Mouse (Mus musculus) stomach, postnatal 0 days (tissue): ENCODE results near the gene Nfia.

Experiments used
- CTCF ChIP-seq: IDR thresholded peaks from 2 replicates; pipeline ENCODE4 v1.5.1; 2016; ENCODE audit warnings: antibody characterized with exemption, low read depth, mild to moderate bottlenecking, moderate library complexity
- EP300 ChIP-seq: optimal IDR thresholded peaks from 2 replicates; pipeline ENCODE3; 2016; ENCODE audit warnings: antibody characterized with exemption

DNA sequence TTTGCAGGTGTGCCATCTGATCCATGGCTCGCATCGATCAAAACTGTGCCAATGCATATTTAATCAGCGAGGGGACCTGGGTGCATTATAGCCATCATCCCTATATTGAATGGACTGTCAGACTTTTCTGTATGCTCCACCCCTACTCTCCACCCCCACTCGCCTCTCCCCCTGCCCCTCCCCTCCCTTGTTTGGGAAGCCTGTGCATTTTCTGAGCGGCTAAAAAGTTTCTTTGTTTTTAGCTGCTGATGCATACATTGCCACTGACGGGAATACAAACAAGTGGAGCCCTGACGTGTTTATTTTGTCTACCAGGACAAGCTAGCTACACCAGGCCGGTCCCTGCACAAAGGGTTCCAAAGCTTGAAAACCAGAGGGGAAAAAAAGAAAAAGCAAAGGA is 175.7 kb downstream of the Nfia start:
- TF ChIP-seq CTCF (no peak), EP300 (no peak)
